Mouse (Mus musculus): ENCODE measurements at regions not wholly inside any gene's neighbourhood (a gene's known extent, or its start where the extent isn't known, plus 50 kb on each side); places are given as distances from the start of the nearest gene placed in this dataset.

- intact Hi-C loops (cut with DNase I), result no loop called here
- DNase-seq (ENCODE audit: low spot score in 2 of 2), result no peak
Measured at GRCm38 (mm10) chr13:72691783-72692729, 63.4 kb downstream of the Irx2 start.

- intact Hi-C loops (cut with DNase I), result no loop called here
- DNase-seq (ENCODE audit: low spot score in 2 of 2), result no peak
Measured at GRCm38 (mm10) chr13:72707469-72707868, 78.8 kb downstream of the Irx2 start.

GRCm38 (mm10) chr13:72708728-72709127, 80.1 kb downstream of the Irx2 start:
- DNase-seq (ENCODE audit: low spot score in 2 of 2), result no peak
- intact Hi-C loops (cut with DNase I), result no loop called here

- no peak for DNase-seq (ENCODE audit: low spot score in 2 of 2)
- intact Hi-C loops (cut with DNase I), result no loop called here
Measured at GRCm38 (mm10) chr13:72710051-72710450, 81.4 kb downstream of the Irx2 start.

- intact Hi-C loops (cut with DNase I), result no loop called here
- DNase-seq (ENCODE audit: low spot score in 2 of 2), result no peak
Measured at GRCm38 (mm10) chr13:72711136-72711535, 82.5 kb downstream of the Irx2 start.

GRCm38 (mm10) chr13:72711842-72712330, 83.3 kb downstream of the Irx2 start:
- intact Hi-C loops (cut with DNase I), result no loop called here
- DNase-seq (ENCODE audit: low spot score in 2 of 2), result no peak

- DNase-seq (ENCODE audit: low spot score in 2 of 2), result no peak
- intact Hi-C loops (cut with DNase I), result no loop called here
Measured at GRCm38 (mm10) chr13:72714793-72715192, 86.2 kb downstream of the Irx2 start.

GRCm38 (mm10) chr13:72715959-72716680, 87.5 kb downstream of the Irx2 start:
- intact Hi-C loops (cut with DNase I), result no loop called here
- no peak for DNase-seq (ENCODE audit: low spot score in 2 of 2)

GRCm38 (mm10) chr13:72727126-72727525, 98.5 kb downstream of the Irx2 start:
- DNase-seq (ENCODE audit: low spot score in 2 of 2), result no peak
- intact Hi-C loops (cut with DNase I), result no loop called here

GRCm38 (mm10) chr13:72735916-72736315, 107.3 kb downstream of the Irx2 start:
- intact Hi-C loops (cut with DNase I), result no loop called here
- DNase-seq (ENCODE audit: low spot score in 2 of 2), result no peak

GRCm38 (mm10) chr13:72736992-72737391, 108.4 kb downstream of the Irx2 start:
- DNase-seq (ENCODE audit: low spot score in 2 of 2), result no peak
- intact Hi-C loops (cut with DNase I), result no loop called here

GRCm38 (mm10) chr13:72747187-72747586, 118.6 kb downstream of the Irx2 start:
- DNase-seq (ENCODE audit: low spot score in 2 of 2), result no peak
- intact Hi-C loops (cut with DNase I), result no loop called here

- no peak for DNase-seq (ENCODE audit: low spot score in 2 of 2)
- intact Hi-C loops (cut with DNase I), result no loop called here
Measured at GRCm38 (mm10) chr13:72755036-72755435, 126.4 kb downstream of the Irx2 start.

- intact Hi-C loops (cut with DNase I), result loop anchor here (10.0 kb wide), 2 partner anchors 1308 to 1658 kb away; no protein-coding TSS in a partner anchor
- DNase-seq (ENCODE audit: low spot score in 2 of 2), result no peak
Measured at GRCm38 (mm10) chr13:72762481-72762880, 133.9 kb downstream of the Irx2 start.

GRCm38 (mm10) chr13:72763337-72763736, 134.7 kb downstream of the Irx2 start:
- intact Hi-C loops (cut with DNase I), result loop anchor here (10.0 kb wide), 2 partner anchors 1309 to 1659 kb away; no protein-coding TSS in a partner anchor
- no peak for DNase-seq (ENCODE audit: low spot score in 2 of 2)

GRCm38 (mm10) chr13:72767306-72767705, 138.7 kb downstream of the Irx2 start:
- no peak for DNase-seq (ENCODE audit: low spot score in 2 of 2)
- intact Hi-C loops (cut with DNase I), result loop anchor here (5.0 to 10.0 kb wide), 4 partner anchors 120 to 1760 kb away; no protein-coding TSS in a partner anchor

GRCm38 (mm10) chr13:72769007-72769595, 140.5 kb downstream of the Irx2 start:
- intact Hi-C loops (cut with DNase I), result loop anchor here (5.0 to 10.0 kb wide), 4 partner anchors 122 to 1762 kb away; no protein-coding TSS in a partner anchor
- peak; percentile 35 to 50 for DNase-seq (ENCODE audit: low spot score in 2 of 2)

- intact Hi-C loops (cut with DNase I), result no loop called here
- DNase-seq (ENCODE audit: low spot score in 2 of 2), result no peak
Measured at GRCm38 (mm10) chr13:72783026-72783726, 154.6 kb downstream of the Irx2 start.

GRCm38 (mm10) chr13:72783727-72784070, 155.1 kb downstream of the Irx2 start:
- DNase-seq (ENCODE audit: low spot score in 2 of 2), result no peak
- intact Hi-C loops (cut with DNase I), result no loop called here
